Mouse (Mus musculus): Measurements from ENCODE around the gene Prkag1.

The Prkag1 gene

GRCm38 (mm10) chr15:98853161-98853937 is 22.0 kb upstream of the Prkag1 start:
- no peak for DNase-seq (ENCODE audit: low spot score in 2 of 2)

GRCm38 (mm10) chr15:98852733-98853132 is 21.4 kb upstream of the Prkag1 start:
- no peak for DNase-seq (ENCODE audit: low spot score in 2 of 2)

- DNase-seq (ENCODE audit: low spot score in 2 of 2): no peak
Observed at GRCm38 (mm10) chr15:98852071-98852470, 20.8 kb upstream of the Prkag1 start.

- no peak for DNase-seq (ENCODE audit: low spot score in 2 of 2)
Observed at GRCm38 (mm10) chr15:98851229-98851818, 20.0 kb upstream of the Prkag1 start.

- no peak for DNase-seq (ENCODE audit: low spot score in 2 of 2)
Observed at GRCm38 (mm10) chr15:98850668-98851067, 19.3 kb upstream of the Prkag1 start.

- DNase-seq (ENCODE audit: low spot score in 2 of 2): no peak
Observed at GRCm38 (mm10) chr15:98849956-98850600, 18.8 kb upstream of the Prkag1 start.

- DNase-seq (ENCODE audit: low spot score in 2 of 2): no peak
Observed at GRCm38 (mm10) chr15:98849165-98849564, 17.8 kb upstream of the Prkag1 start.

- DNase-seq (ENCODE audit: low spot score in 2 of 2): no peak
Observed at GRCm38 (mm10) chr15:98846140-98846539, 14.8 kb upstream of the Prkag1 start.

- no peak for DNase-seq (ENCODE audit: low spot score in 2 of 2)
Observed at GRCm38 (mm10) chr15:98845149-98845548, 13.8 kb upstream of the Prkag1 start.

GRCm38 (mm10) chr15:98843595-98844223 is 12.4 kb upstream of the Prkag1 start:
- DNase-seq (ENCODE audit: low spot score in 2 of 2): no peak

- DNase-seq (ENCODE audit: low spot score in 2 of 2): no peak
Observed at GRCm38 (mm10) chr15:98839671-98840585, 8.6 kb upstream of the Prkag1 start.

GRCm38 (mm10) chr15:98839161-98839560 is 7.8 kb upstream of the Prkag1 start:
- no peak for DNase-seq (ENCODE audit: low spot score in 2 of 2)

GRCm38 (mm10) chr15:98837743-98838103 is 6.4 kb upstream of the Prkag1 start:
- DNase-seq (ENCODE audit: low spot score in 2 of 2): no peak

GRCm38 (mm10) chr15:98837006-98837742 is 5.9 kb upstream of the Prkag1 start:
- no peak for DNase-seq (ENCODE audit: low spot score in 2 of 2)

GRCm38 (mm10) chr15:98835291-98835690 is 4.0 kb upstream of the Prkag1 start:
- DNase-seq (ENCODE audit: low spot score in 2 of 2): no peak

- DNase-seq (ENCODE audit: low spot score in 2 of 2): no peak
Observed at GRCm38 (mm10) chr15:98834059-98834458, 2.7 kb upstream of the Prkag1 start.

- DNase-seq (ENCODE audit: low spot score in 2 of 2): no peak
Observed at GRCm38 (mm10) chr15:98833281-98833680, 2.0 kb upstream of the Prkag1 start.

- no peak for DNase-seq (ENCODE audit: low spot score in 2 of 2)
Observed at GRCm38 (mm10) chr15:98832161-98833058, 1.1 kb upstream of the Prkag1 start.

GRCm38 (mm10) chr15:98831684-98832035 is 339 bp upstream of the Prkag1 start:
- no peak for DNase-seq (ENCODE audit: low spot score in 2 of 2)

GRCm38 (mm10) chr15:98827611-98828011 is 3.7 kb downstream of the Prkag1 start:
- no peak for DNase-seq (ENCODE audit: low spot score in 2 of 2)

Measured in right cerebral cortex, postnatal 36 days (tissue).